Mouse (Mus musculus) kidney, postnatal 4 days (tissue): ENCODE measurements around the gene Nup54.
A peak's percentile ranks its signal among the peaks of the same experiment; 100 is the strongest.

Experiments used
- DNase-seq, 2 experiments: peaks; one replicate each; pipeline ENCODE4 v3.0.0; 2021; ENCODE audit warnings: mixed read lengths in 2 of 2

The Nup54 gene

DNA sequence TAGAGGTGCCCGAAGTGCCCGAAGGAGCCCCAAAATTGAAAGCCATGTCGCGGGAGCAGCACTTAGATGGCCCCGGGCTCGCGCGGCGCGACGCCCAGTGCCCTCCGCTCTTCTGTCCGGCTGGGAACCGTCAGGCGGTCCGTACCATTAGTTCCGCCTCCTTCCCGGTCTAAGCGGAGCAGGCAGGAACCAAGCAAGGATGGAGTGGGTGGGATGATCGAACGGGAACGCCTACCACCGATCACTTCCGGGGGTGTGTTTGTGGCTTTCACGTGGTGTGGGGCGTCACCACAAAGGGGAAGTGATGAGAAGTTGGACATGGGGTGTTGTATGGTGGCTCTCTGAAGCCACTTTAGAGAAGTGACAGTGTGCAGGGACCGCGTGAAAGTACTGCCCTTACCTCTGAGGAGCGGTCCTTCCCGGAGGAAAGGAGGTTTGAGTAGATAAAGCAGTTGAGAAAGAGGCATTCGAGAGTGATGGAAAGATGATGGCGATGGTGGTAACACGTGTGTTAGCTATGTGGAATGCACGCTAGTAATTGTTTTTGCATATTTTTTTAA is at the start of gene Nup54:
Nup54 (minus strand) TSS at position 195 of the 560 bp plus-strand sequence.
- peak; percentile 95 to 96 for DNase-seq

DNA sequence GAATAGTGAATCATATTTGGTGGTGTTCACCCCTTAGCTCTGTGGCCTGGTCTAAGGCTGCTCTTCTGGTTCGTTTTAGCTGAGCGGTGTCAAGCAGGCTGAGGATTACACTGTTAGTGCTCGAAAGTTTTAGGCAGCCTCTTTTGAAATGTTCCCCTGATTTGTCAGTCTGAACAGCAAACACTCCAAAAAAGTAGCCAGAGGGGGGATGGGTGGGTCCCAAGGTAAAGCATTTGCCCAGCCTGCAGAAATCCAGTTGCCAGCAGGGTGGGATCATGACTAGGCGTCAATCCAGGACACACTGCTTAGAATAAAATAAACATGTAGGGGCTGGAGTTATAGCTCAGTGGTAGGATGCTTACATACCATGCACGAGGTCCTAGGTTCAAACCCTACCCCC is 37.8 kb upstream of the Nup54 start:
- no peak for DNase-seq

DNA sequence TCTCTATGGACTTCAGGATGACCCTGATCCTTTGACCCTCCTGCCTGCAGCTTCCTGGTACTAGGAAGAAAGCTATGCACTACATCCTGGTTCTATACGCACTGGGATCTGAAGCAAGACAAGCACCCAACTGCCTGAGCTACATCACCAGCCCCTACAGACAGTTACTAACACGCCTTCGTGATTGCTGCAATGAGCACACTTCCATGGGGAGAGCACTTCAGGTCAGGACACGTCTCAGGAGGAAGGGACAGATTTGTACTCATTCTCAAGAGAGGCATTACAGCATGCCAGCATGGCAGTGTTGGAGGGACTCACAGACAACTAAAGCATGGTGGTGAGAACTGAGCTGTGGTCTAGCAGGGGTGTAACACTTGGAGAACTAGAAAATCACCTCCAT is 36.5 kb upstream of the Nup54 start:
- DNase-seq: no peak

DNA sequence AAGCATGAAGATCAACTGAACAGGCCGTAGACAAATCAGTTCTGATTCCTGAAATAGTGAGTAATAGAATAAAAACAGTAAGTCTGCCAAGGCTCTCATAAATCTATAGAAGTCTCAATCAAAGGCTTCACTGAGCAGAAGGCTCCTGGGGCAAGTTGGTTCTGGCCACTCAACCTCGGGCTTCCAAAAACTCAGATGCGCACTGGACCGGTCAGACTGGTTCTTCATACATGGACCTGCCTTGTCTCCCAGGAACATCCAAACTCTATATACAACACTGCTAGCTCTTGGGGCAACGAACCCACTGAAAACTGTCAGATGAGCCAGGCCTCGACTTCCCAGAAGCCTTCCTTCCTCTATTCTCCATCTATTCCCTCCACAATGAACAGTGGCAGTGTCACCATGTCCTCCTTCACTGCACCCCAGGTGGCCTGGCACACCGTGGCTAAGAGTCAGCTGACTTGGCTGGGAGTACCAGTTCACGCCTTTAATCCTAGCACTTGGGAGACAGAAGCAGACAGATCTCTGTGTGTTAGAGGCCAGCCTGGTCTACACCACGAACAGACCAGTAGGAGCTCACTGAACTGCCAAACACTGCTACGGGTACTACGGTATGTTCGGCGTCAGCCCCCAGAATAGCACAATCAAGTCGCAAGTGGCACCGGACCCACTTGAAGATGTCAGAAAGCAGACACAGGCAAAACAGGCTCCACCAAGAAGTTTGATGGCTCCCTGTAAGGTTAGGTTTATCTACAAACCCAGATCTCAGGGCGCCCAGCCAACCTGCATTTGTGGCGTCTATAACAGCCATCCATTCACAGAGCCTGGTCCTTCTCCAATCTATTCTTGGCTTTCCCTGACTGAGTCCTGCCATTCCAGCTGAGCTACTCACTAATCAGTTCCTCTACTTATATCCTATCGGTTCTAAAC is 34.4 kb upstream of the Nup54 start:
- no peak for DNase-seq

DNA sequence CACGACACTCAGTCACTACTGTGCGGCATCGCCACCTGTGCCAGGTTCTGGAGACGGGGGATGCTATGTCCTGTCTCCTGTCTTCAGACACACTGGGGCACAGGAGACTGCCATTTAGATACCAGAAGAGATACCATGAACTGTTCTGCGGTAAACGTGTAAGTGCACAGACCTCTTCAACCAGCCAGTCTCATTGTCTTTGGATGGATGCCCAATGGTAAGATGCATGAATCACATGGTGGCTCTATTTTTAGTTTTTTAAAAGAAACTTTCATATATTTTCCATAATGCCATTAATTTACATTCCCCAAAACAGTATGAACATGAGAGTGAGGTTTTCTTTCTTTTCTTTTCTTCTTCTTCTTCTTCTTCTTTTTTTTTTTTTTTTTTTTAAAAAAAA is 33.2 kb upstream of the Nup54 start:
- no peak for DNase-seq

DNA sequence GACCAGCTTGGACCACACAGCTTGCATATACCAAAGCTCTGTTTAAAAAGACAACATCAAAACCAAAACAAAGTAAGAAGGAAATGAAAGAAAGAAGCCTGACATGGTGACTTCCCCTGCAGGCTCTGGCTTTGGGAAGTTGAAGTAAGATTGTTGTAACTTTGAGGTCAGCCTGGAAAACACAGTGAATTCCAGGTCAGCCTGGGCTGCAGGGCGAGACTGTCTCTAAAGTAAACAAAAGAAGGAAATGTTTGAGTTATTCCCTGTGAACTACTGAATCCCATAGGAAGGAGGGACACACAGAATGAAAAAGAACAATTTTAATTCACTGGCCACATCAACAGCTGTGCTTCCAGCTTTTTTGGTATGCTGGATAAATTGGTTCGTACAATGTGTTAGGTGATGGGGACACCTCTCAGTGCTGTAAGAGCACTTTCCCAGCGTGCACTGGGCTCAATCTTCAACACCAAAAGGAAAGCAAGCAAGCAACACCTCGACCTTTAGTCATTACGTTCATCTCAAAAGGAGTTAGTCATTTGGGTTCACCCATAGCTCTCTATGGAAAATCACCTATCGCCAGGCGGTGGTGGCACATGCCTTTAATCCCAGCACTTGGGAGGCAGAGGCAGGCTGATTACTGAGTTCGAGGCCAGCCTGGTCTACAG is 32.2 kb upstream of the Nup54 start:
- peak in 1 of 2 experiments; percentile 27 for DNase-seq

DNA sequence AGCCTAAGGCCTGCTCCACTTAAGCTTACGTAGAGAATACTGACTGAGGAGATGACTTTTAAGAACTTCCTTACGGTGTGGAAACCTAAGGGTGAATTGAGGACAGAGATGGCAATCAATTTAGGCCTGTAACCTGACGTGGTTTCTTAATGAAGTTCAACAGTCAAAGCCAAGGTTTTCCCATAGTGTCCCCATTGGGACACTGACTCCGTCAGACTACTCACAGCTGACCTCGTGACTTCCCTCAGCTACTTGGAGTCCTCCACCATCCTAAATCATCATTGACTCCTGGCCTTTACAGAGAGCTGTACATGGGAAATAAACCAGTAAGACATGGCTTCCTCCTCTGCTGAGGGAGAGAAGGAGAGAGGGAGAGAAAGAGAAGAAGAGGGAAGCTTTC is 30.5 kb upstream of the Nup54 start:
- no peak for DNase-seq

DNA sequence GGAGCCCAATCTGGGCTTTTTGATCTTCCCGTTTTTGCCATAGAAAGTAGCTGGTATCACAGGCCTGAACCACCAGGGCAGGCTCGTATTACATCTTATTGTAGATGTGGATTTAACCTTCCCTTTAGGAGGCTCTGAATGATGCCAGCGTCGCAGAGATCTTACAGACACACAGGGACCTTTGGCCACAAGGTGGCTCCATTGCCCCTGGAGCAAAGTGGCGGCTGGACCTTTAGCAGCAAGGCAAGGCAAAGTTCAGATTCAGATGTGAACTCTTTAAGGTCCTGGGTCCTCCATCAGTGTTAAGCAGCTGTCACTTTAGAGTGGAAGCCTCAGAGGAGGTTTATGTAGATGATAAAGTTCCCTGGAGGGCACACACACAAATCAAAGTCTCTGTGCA is 26.3 kb upstream of the Nup54 start:
- DNase-seq: peak; percentile 81 to 86

DNA sequence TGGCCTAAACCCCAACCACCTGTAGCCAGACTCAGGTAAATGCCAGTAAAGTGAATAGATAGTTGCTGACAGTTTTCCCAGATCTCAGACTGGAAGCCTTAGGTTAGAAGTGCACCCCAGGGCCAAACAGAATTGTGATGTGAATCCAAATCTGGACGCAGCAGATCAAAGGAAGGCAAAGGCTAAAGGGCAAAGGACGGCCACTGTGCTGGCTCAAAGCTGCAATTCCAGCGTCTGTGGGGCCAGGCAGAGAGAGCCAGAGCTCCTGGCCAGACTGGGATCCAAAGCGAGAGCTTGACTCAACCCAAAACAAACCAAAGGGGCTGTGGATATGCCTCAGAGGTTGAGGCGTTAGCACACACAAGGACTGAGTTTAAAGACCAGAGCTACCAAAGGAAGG is 23.7 kb upstream of the Nup54 start:
- DNase-seq: no peak

DNA sequence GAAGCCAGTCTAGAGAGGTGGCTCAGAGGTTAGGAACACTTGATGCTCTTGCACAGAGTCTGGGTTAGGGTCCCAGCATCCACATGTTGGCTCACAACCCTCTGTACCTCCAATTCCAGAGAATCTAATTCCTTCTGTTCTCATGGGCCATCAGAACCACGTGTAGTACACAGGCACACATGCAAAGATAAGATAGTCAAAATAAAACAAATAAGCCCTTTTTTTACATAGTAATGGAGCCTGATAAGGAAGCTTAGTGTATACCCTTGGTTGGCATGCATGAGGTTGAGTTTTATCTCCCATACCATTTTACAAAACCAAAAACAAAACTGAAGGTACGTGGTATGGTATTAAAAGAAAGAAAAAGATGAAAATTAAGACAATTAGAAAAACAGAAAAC is 22.4 kb upstream of the Nup54 start:
- no peak for DNase-seq

DNA sequence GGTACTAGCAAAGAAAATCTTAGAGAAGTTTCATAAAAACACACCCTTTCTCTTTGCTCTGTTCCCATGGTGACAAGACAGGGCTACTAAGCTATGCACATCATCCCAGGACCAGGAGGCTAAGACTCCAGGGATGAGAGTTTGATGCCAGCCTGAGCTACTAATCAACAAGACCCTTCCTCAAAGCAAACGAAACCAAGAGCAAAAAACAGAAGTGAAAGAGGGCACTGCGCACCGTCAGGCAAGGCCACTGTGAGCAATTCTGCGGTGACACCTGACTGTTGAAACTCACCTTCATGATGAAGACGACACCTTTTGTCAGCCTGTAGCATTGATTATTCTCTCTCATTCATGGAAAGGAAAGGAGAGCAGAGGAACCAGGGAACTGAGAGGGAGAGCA is 17.9 kb upstream of the Nup54 start:
- no peak for DNase-seq

DNA sequence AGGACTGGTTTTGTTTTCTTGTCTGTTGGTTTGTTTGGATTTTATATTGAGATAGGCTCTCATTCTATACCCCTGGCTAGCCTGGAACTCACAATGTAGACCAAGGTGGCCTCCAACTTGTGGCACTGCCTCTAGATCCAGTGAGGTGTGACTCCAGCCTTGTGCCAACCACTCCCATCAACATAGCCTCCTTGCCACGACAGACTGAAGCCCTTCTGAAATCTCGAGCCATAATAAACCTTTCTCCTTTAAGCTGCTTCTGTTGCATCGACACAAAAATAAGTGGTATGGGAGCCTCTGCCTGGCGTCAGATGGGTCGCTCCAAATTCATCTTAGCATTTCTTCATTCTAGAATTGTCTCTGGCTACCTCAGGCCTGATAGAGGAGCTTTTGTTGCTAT is 11.7 kb upstream of the Nup54 start:
- no peak for DNase-seq

DNA sequence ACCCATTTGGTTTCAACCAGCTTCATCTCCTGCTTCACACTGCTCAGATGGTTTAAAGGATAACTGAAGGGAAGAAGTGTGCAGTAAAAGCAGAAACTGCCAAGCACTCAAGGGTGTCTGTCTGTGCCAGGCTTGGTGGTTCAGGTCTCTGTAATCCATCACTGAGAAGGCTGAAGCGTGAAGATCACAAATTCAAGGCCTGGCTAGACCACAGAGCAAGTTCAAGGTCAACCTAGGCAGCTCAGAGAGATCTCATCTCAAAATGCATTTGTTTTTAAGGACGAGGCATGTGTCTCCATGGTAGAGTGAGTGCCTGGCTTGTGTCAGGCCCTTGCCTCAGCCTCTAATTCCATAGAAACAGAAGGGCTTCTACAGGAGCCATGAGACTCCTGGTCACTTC is 10.0 kb upstream of the Nup54 start:
- no peak for DNase-seq

DNA sequence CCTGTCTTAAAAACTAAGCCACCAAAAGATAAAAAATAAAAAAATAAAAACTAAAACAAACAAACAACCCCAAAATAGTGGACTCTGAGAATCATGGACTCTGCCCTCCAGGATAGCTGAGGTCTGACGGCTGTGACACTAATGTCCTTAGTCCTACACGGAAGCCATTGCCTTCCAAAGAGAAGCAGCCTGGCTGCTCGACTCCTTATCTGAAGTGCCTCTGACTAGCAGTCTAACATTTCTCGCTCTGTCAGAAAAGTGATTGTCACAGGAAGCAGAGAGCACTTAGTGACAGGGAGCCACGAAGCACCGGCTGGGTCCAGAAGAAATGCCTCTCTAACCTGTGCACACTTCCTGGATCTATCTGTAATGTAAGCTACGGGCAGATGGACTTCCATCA is 7.9 kb upstream of the Nup54 start:
- no peak for DNase-seq

DNA sequence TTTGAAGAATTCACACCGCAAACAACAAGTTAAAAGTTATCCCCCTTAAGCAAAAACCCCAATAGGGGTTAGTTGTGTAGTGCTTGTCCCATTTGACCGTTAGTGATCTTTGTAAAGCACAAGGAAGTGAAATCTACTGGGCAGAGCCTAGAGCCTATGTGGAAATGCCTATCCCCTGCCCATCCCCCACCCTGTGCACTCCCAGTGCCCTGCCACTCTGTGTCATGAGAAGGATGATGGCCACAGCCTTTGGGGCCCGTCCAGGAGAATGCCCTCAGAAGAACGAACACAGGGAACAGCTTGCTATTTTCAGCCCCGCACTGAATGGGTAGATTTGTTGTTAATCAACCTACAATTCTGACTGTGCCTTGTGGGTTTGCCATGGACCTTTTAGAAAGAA is 6.5 kb upstream of the Nup54 start:
- DNase-seq: peak in 1 of 2 experiments; percentile 32

DNA sequence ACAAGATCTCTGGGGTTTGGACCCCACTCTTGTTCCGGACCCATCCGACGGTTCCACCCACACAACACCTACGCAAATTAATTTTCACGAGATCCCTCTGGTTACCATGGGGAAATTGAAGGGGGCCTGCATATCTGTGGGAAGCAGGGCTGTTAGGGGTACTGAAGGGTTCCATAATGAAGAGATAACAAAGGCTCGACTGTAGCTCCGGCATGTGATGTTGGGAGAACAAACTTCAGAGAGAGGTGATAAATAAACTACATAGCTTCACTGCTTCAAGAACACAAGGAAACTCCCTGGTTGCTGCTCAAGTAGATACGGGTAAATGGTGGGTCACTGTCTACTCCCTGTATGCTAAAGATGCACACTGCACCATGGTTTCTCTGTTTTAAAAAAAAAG is 3.5 kb upstream of the Nup54 start:
- DNase-seq: no peak

DNA sequence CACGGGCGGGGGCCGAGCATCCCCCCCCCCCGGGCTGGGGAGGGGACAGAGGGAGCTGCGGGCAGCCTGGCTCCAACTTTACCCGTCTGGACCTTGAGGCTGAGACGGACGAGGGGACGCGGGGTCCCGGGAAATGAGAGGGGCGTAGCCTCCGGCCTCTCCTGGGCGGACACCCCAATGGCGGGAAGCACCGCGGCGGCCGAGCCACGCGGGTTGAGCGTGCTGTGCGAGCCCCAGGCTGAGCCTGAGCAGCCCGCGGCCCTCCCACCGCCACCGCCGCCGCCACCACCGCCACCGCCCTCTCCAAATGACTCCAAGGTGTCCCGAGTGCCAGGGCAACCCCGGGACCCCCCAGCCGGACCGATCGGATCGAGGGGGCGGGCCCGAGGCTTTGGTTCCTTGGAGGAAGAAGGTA is 441 bp downstream of the Nup54 start:
- no peak for DNase-seq

DNA sequence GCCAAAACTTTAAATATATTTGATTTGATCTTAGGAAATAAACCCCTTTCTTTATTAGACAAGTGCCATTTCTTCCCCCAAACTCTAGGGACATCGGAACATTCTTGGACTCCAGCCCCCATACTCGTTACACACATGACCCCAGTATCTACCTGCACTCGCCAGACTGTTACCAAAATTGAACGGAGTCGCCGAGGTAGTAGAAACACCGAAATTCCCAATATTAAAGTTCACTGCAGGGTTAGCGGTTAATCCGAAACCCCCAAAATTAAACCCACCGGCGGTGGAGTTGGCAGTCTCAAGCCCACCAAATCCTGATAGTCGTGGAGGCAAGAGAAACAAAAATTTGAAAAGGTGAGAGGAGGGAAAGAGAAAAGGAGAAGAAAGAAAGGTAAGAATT is 949 bp downstream of the Nup54 start:
- DNase-seq: no peak

DNA sequence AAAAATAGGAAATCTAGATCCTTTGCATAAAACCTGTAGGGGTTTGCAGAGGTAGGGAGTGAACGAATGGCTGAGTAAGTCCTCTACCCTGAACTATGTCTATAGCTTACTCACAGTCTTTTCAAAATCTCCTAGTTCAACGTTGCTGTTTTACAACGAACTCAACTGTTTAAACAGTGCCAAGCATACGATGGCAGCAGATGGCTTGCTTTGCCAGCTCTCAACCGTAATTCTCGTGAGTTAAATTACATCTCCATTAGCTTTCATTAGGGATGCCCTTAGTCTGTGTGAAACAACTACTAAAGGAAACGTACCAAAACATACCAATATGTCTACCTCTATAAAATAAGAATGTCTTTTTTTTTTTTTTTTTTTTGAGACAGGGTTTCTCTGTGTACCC is 3.4 kb downstream of the Nup54 start:
- DNase-seq: no peak

DNA sequence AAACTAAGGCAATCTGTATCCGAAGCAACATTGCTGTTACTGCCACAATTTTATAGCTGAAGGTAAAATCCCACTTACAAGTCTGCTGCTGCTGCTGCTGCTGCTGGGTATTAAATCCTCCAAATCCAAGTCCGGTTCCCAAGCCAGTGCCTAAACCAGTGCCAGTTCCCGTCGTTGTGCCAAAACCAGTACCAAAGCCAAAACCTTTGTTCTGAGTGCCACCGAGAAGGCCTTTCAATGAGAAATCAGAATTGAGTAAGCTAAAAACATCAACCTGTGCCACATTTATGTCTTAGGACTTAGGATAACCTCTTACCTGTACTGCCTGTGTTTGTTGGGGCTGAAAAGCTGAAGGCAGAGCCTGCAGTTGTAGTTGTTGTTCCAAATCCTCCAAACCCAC is 4.3 kb downstream of the Nup54 start:
- DNase-seq: no peak

DNA sequence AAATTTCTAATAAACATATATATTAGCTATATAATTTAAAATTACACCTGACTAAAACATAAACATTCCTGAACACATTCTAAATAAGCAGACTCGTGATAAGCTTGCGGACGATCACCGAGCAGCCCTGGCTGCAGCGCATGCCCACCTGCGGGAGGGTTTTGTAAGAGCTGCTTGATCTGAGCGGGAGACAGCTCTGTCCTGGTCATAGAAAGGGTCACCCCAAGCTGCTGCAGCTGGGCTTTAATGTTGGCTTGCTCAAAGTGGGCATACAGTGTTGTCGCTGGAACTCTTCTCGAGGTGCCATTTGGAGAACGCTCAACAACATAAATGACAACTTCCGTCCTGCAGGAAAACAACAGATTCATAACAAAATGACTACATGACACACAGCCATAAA is 10.9 kb downstream of the Nup54 start:
- no peak for DNase-seq

DNA sequence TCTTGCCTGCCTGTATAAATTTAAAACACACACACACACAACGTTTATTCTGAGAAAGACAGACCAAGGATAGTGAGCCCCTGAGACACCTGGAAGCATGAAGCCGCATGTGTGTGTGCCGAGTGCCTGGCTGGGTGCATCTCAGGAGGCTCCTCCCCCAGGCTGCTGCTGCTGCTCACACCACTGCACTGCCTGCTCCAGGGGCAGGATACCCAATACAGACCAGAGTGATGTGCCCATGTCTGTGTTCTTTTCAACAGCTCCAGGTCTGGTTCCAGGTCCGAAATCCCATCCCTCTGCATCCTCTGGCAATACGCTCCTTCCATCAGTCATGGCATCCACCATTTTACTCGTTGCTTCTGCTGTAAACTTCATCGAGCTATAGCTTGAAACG is 21.0 kb downstream of the Nup54 start:
- no peak for DNase-seq

DNA sequence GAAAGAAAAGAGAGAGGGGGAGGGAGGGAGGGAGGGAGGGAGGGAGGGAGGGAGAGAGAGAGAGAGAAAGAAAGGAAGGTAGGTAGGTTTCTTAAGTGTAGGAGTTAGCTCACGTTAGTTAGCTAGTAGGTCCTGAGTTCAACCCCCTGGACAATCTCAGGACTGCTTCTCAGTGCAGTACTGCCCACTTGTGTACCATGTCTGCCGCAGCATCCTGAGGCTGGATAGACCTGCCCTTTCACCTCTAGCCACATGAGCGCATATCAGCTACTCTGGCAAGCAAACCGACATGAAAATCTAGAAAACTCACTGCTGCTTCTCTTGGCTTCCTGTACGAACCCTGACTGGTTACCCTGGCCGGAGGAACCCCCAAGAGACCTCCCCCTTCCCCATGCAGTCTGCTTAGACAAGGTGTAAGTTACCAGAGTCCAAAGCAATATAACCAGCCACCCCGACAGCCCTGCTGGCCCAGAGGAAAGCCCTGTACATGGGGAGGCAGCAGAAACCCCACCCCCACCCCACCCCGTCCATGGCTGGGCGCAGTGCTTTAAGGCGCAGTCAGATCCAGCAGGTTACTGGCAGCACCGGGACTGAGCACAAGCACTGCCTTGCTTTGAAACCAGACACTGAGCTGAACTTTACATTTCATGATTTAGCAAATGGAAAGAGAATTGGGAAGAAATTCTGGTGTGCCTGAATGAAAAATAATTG is 21.6 kb downstream of the Nup54 start:
- no peak for DNase-seq
